Comparison of ENCODE assay signal across 30 mouse cellular contexts in the genomic region with DNA sequence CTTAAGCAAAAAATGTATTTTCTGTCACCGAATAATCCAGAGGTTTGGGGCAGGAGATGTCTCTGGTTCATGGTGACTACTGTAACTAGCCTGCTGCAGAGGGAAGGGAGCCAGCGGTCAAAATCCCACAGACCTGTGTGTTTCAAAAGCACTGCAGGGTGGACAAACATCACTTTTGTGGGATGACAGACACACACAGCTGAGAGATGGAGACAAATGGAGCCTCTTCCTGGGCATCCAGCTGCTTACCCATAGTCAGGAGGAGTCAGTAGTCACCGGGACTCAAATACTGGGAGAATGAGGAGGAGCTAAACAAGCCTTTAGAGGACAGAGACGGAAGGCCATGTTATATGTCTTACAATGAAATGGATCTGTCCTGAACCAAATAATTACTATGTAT.
"Had no signal": no experiment of that assay in that cellular context is flagged by ENCODE, and none has a peak within 500 bp of the region (broad histone marks: within the 10 kb centered on the region; RNA-seq: fewer than 3 reads in every experiment).

No protein-coding gene starts in this region.

- H3K9ac ChIP-seq: limb, embryonic 12.5 days; limb, embryonic 13.5 days; limb, embryonic 15.5 days; liver, embryonic 12.5 days; liver, embryonic 13.5 days; liver, embryonic 14.5 days; liver, embryonic 15.5 days; liver, postnatal 0 days; lung, embryonic 14.5 days; lung, embryonic 15.5 days; midbrain, embryonic 12.5 days; midbrain, embryonic 13.5 days; midbrain, embryonic 15.5 days; neural tube, embryonic 12.5 days had no signal

- H3K9me3 ChIP-seq: limb, embryonic 10.5 days; limb, embryonic 12.5 days; limb, embryonic 13.5 days; limb, embryonic 15.5 days; liver, embryonic 12.5 days; liver, embryonic 13.5 days; liver, embryonic 15.5 days; lung, embryonic 15.5 days; megakaryocyte, embryonic 14.5 days; midbrain, embryonic 10.5 days; midbrain, embryonic 12.5 days; midbrain, embryonic 13.5 days; midbrain, embryonic 15.5 days; neural tube, embryonic 12.5 days had no signal

- H3K27me3 ChIP-seq: limb, embryonic 12.5 days; limb, embryonic 13.5 days; limb, embryonic 15.5 days; liver, embryonic 12.5 days; liver, embryonic 13.5 days; liver, embryonic 15.5 days; lung, embryonic 15.5 days; midbrain, embryonic 12.5 days; midbrain, embryonic 13.5 days; midbrain, embryonic 15.5 days; neural tube, embryonic 12.5 days had no signal

- H3K4me1 ChIP-seq: limb, embryonic 10.5 days; limb, embryonic 12.5 days; limb, embryonic 13.5 days; limb, embryonic 15.5 days; liver, embryonic 12.5 days; liver, embryonic 13.5 days; liver, embryonic 15.5 days; lung, embryonic 15.5 days; neural tube, embryonic 12.5 days had no signal

- H3K4me2 ChIP-seq: limb, embryonic 12.5 days; limb, embryonic 13.5 days; limb, embryonic 15.5 days; liver, embryonic 11.5 days; liver, embryonic 12.5 days; liver, embryonic 13.5 days; liver, embryonic 15.5 days; lung, embryonic 14.5 days; lung, embryonic 15.5 days; midbrain, embryonic 11.5 days; midbrain, embryonic 12.5 days; midbrain, embryonic 13.5 days; midbrain, embryonic 15.5 days; neural tube, embryonic 12.5 days had no signal

- H3K4me3 ChIP-seq: limb, embryonic 10.5 days; limb, embryonic 12.5 days; limb, embryonic 13.5 days; limb, embryonic 15.5 days; liver, embryonic 12.5 days; liver, embryonic 13.5 days; liver, embryonic 15.5 days; lung, embryonic 15.5 days; megakaryocyte, embryonic 14.5 days; midbrain, embryonic 10.5 days; midbrain, embryonic 12.5 days; midbrain, embryonic 13.5 days; midbrain, embryonic 15.5 days; neural tube, embryonic 12.5 days had no signal

- H3K36me3 ChIP-seq: limb, embryonic 10.5 days; limb, embryonic 12.5 days; liver, embryonic 12.5 days; liver, embryonic 13.5 days; liver, embryonic 15.5 days; lung, embryonic 15.5 days; midbrain, embryonic 10.5 days; midbrain, embryonic 12.5 days; midbrain, embryonic 13.5 days; midbrain, embryonic 15.5 days; neural tube, embryonic 12.5 days had no signal

- ATAC-seq: liver, embryonic 12.5 days; liver, postnatal 0 days; lung, postnatal 0 days; midbrain, embryonic 13.5 days; midbrain, embryonic 15.5 days; midbrain, embryonic 16.5 days had no signal

- H3K27ac ChIP-seq: limb, embryonic 10.5 days; limb, embryonic 12.5 days; limb, embryonic 13.5 days; limb, embryonic 15.5 days; liver, embryonic 12.5 days; liver, embryonic 13.5 days; liver, embryonic 14.5 days; liver, embryonic 15.5 days; lung, embryonic 15.5 days; macrophage; midbrain, embryonic 10.5 days; midbrain, embryonic 12.5 days; midbrain, embryonic 15.5 days; neural tube, embryonic 12.5 days had no signal

- DNase-seq: left cerebral cortex, postnatal 4 days; liver; liver, embryonic 13.5 days; liver, postnatal 0 days; lung, adult 18-20 months; lung, adult 2 months; lung, embryonic 14.5 days; lung, postnatal 10 days; lung, postnatal 14 days; lung, postnatal 36 days; lung, postnatal 4 days had no signal
